Mouse (Mus musculus): ENCODE data around the gene Gm364.
A peak's percentile ranks its signal among the peaks of the same experiment; 100 is the strongest.

The Gm364 gene

GRCm38 (mm10) chrX:57408769-57409168 lies at the start of gene Gm364:
Gm364 (plus strand) TSS chrX:57409154.
- DNase-seq (ENCODE audit: low spot score): no peak

- DNase-seq (ENCODE audit: low spot score): no peak
Observed at GRCm38 (mm10) chrX:57359316-57359715, 49.6 kb upstream of the Gm364 start.

- no peak for DNase-seq (ENCODE audit: low spot score)
Observed at GRCm38 (mm10) chrX:57364891-57365569, 43.9 kb upstream of the Gm364 start.

- DNase-seq (ENCODE audit: low spot score): no peak
Observed at GRCm38 (mm10) chrX:57372965-57373364, 36.0 kb upstream of the Gm364 start.

GRCm38 (mm10) chrX:57373543-57373942 lies 35.4 kb upstream of the Gm364 start:
- no peak for DNase-seq (ENCODE audit: low spot score)

GRCm38 (mm10) chrX:57374029-57374428 lies 34.9 kb upstream of the Gm364 start:
- no peak for DNase-seq (ENCODE audit: low spot score)

- DNase-seq (ENCODE audit: low spot score): no peak
Observed at GRCm38 (mm10) chrX:57377096-57377495, 31.9 kb upstream of the Gm364 start.

GRCm38 (mm10) chrX:57378579-57378978 lies 30.4 kb upstream of the Gm364 start:
- DNase-seq (ENCODE audit: low spot score): no peak

- DNase-seq (ENCODE audit: low spot score): no peak
Observed at GRCm38 (mm10) chrX:57380915-57381314, 28.0 kb upstream of the Gm364 start.

- peak; percentile 94 for DNase-seq (ENCODE audit: low spot score)
Observed at GRCm38 (mm10) chrX:57392367-57393246, 16.3 kb upstream of the Gm364 start, which contains the start of gene Rbmx. Rbmx (minus strand) TSS chrX:57393036.

- peak; percentile 31 for DNase-seq (ENCODE audit: low spot score)
Observed at GRCm38 (mm10) chrX:57393412-57393811, 15.5 kb upstream of the Gm364 start.

GRCm38 (mm10) chrX:57401388-57401787 lies 7.6 kb upstream of the Gm364 start:
- DNase-seq (ENCODE audit: low spot score): no peak

- DNase-seq (ENCODE audit: low spot score): peak; percentile 59
Observed at GRCm38 (mm10) chrX:57403651-57404050, 5.3 kb upstream of the Gm364 start.

GRCm38 (mm10) chrX:57431610-57432009 lies 22.7 kb downstream of the Gm364 start:
- peak; percentile 55 for DNase-seq (ENCODE audit: low spot score)

GRCm38 (mm10) chrX:57433897-57434296 lies 24.9 kb downstream of the Gm364 start:
- DNase-seq (ENCODE audit: low spot score): no peak

- DNase-seq (ENCODE audit: low spot score): peak; percentile 30
Observed at GRCm38 (mm10) chrX:57503634-57504033, 94.7 kb downstream of the Gm364 start, which contains the start of gene Gpr101. Gpr101 (minus strand) TSS chrX:57503757.

- DNase-seq (ENCODE audit: low spot score): no peak
Observed at GRCm38 (mm10) chrX:57506247-57506646, 97.3 kb downstream of the Gm364 start.

GRCm38 (mm10) chrX:57521117-57522095 lies 112.5 kb downstream of the Gm364 start:
- peak; percentile 51 for DNase-seq (ENCODE audit: low spot score)
